Mouse (Mus musculus) MEL (cell line): ENCODE data around the gene Bbs9. TPM values are rescaled to one million over a fixed set of nuclear protein-coding genes. Genes with fewer than 3 reads are reported as not detected.
A peak's percentile ranks its signal among the peaks of the same experiment; 100 is the strongest.

Experiments
- DNase-seq: peaks from one replicate; pipeline ENCODE4 v3.0.0; 2011; ENCODE audit warnings: low read depth, low spot score
- H3K27ac ChIP-seq: 2 replicates; pipeline ENCODE4 v1.5.1; 2012; ENCODE audit warnings: low read depth, mild to moderate bottlenecking, control low read depth, low read length, moderate library complexity; ENCODE audit not compliant: control insufficient read depth
- H3K27me3 ChIP-seq, 2 experiments: fragments of 150-350 bp in 1 of 2; sonication (generic) in 1 of 2; 2 replicates each; pipeline ENCODE4 v1.6.1; 2012; ENCODE audit warnings: low read length in 2 of 2, mild to moderate bottlenecking in 2 of 2, improper control_type of control experiment in 1 of 2, moderate library complexity in 1 of 2; ENCODE audit not compliant: insufficient read depth in 2 of 2, control insufficient read depth in 1 of 2
- H3K36me3 ChIP-seq, 2 experiments: 2 replicates each; pipeline ENCODE4 v1.6.1; 2012 to 2014; ENCODE audit warnings: low read length in 2 of 2, improper control_type of control experiment in 1 of 2, inconsistent platforms in 1 of 2, mild to moderate bottlenecking in 1 of 2; ENCODE audit not compliant: insufficient read depth in 2 of 2, control insufficient read depth in 1 of 2
- H3K4me1 ChIP-seq, 2 experiments: fragments of 150-350 bp in 1 of 2; sonication (generic) in 1 of 2; 2 replicates each; pipeline ENCODE4 v1.6.1; 2012; ENCODE audit warnings: low read length in 2 of 2, improper control_type of control experiment in 1 of 2, mild to moderate bottlenecking in 1 of 2; ENCODE audit not compliant: insufficient read depth in 2 of 2, control insufficient read depth in 1 of 2
- H3K4me3 ChIP-seq, 2 experiments: fragments of 150-350 bp in 1 of 2; sonication (generic) in 1 of 2; 2 replicates each; pipeline ENCODE4 v1.5.1; 2012; ENCODE audit warnings: low read depth in 2 of 2, low read length in 2 of 2, mild to moderate bottlenecking in 2 of 2, moderate library complexity in 2 of 2, control low read depth in 1 of 2, improper control_type of control experiment in 1 of 2; ENCODE audit not compliant: control insufficient read depth in 1 of 2, insufficient read depth in 1 of 2
- H3K79me2 ChIP-seq: 2 replicates; pipeline ENCODE4 v1.6.1; 2012; ENCODE audit warnings: mild to moderate bottlenecking, low read length, moderate library complexity; ENCODE audit not compliant: control insufficient read depth, poor library complexity, insufficient read depth
- H3K9ac ChIP-seq: 2 replicates; pipeline ENCODE4 v1.6.1; 2012; ENCODE audit warnings: low read depth, mild to moderate bottlenecking, control low read depth, low read length, moderate library complexity; ENCODE audit not compliant: control insufficient read depth, poor library complexity, severe bottlenecking
- H3K9me3 ChIP-seq: fragments of 150-350 bp; sonication (generic); replicated peaks from 2 replicates; pipeline ENCODE4 v1.6.1; 2012; ENCODE audit warnings: mild to moderate bottlenecking, low read length, improper control_type of control experiment, moderate library complexity; ENCODE audit not compliant: insufficient read depth
- CTCF ChIP-seq, 3 experiments: IDR thresholded peaks in 2 of 3; conservative IDR thresholded peaks in 1 of 3; 2 replicates each; pipeline ENCODE4 v1.5.1; 2011 to 2012; ENCODE audit warnings: low read length in 3 of 3, low read depth in 2 of 3, mild to moderate bottlenecking in 2 of 3, improper control_type of control experiment in 1 of 3, inconsistent platforms in 1 of 3, mixed read lengths in 1 of 3, moderate library complexity in 1 of 3; ENCODE audit not compliant: control insufficient read depth in 1 of 3, insufficient read depth in 1 of 3, poor library complexity in 1 of 3, severe bottlenecking in 1 of 3
- E2F4 ChIP-seq: IDR thresholded peaks from 2 replicates; pipeline ENCODE4 v1.6.1; 2011; ENCODE audit warnings: low read depth, low read length, improper control_type of control experiment, borderline replicate concordance
- ELF1 ChIP-seq: IDR thresholded peaks from 2 replicates; pipeline ENCODE4 v1.6.1; 2014; ENCODE audit warnings: low read depth, mild to moderate bottlenecking, inconsistent platforms, low read length, improper control_type of control experiment, moderate library complexity
- ETS1 ChIP-seq: IDR thresholded peaks from 2 replicates; pipeline ENCODE4 v1.6.1; 2012; ENCODE audit warnings: low read depth, mild to moderate bottlenecking, inconsistent platforms, low read length, improper control_type of control experiment, moderate library complexity
- GABPA ChIP-seq: IDR thresholded peaks from 2 replicates; pipeline ENCODE4 v1.6.1; 2012; ENCODE audit warnings: low read depth, mild to moderate bottlenecking, inconsistent platforms, low read length, improper control_type of control experiment, moderate library complexity
- HCFC1 ChIP-seq: IDR thresholded peaks from 2 replicates; pipeline ENCODE4 v1.6.1; 2012; ENCODE audit warnings: low read depth, mild to moderate bottlenecking, inconsistent platforms, low read length, improper control_type of control experiment, moderate library complexity
- MAZ ChIP-seq: IDR thresholded peaks from 2 replicates; pipeline ENCODE4 v1.6.1; 2012; ENCODE audit warnings: low read depth, mild to moderate bottlenecking, inconsistent platforms, low read length, improper control_type of control experiment
- MYB ChIP-seq: IDR thresholded peaks from 2 replicates; pipeline ENCODE4 v1.6.1; 2011; ENCODE audit warnings: mild to moderate bottlenecking, low read depth, low read length, improper control_type of control experiment
- NELFE ChIP-seq: IDR thresholded peaks from 2 replicates; pipeline ENCODE4 v1.6.1; 2011; ENCODE audit warnings: low read depth, low read length, improper control_type of control experiment
- POLR2A ChIP-seq, 2 experiments: IDR thresholded peaks; 2 replicates each; pipeline ENCODE4 v1.6.1; 2011 to 2012; ENCODE audit warnings: low read length in 2 of 2, mild to moderate bottlenecking in 2 of 2, control low read depth in 1 of 2, improper control_type of control experiment in 1 of 2, low read depth in 1 of 2, moderate library complexity in 1 of 2; ENCODE audit not compliant: control insufficient read depth in 1 of 2, insufficient read depth in 1 of 2, poor library complexity in 1 of 2
- POLR2AphosphoS2 ChIP-seq: IDR thresholded peaks from 2 replicates; pipeline ENCODE4 v1.6.1; 2011; ENCODE audit warnings: low read length, improper control_type of control experiment
- TAL1 ChIP-seq: IDR thresholded peaks from 2 replicates; pipeline ENCODE4 v1.6.1; 2012; ENCODE audit warnings: mild to moderate bottlenecking, inconsistent platforms, low read length, moderate library complexity, mixed read lengths
- TBP ChIP-seq: IDR thresholded peaks from 2 replicates; pipeline ENCODE4 v1.8.0; 2011; ENCODE audit warnings: low read depth, low read length, improper control_type of control experiment
- TCF12 ChIP-seq: IDR thresholded peaks from 2 replicates; pipeline ENCODE4 v1.6.1; 2014; ENCODE audit warnings: low read depth, mild to moderate bottlenecking, inconsistent platforms, low read length, improper control_type of control experiment, moderate library complexity
- USF2 ChIP-seq, 2 experiments: IDR thresholded peaks; 2 replicates each; pipeline ENCODE4 v1.6.1; 2011 to 2012; ENCODE audit warnings: improper control_type of control experiment in 2 of 2, low read length in 2 of 2, borderline replicate concordance in 1 of 2, inconsistent platforms in 1 of 2, low read depth in 1 of 2, mild to moderate bottlenecking in 1 of 2; ENCODE audit not compliant: insufficient read depth in 1 of 2
- ZMIZ1 ChIP-seq: IDR thresholded peaks from 2 replicates; pipeline ENCODE4 v1.6.1; 2012; ENCODE audit warnings: low read depth, mild to moderate bottlenecking, inconsistent platforms, low read length, improper control_type of control experiment, moderate library complexity
- ZNF384 ChIP-seq: IDR thresholded peaks from 2 replicates; pipeline ENCODE4 v1.6.1; 2012; ENCODE audit warnings: low read depth, mild to moderate bottlenecking, inconsistent platforms, low read length, improper control_type of control experiment
- polyA plus RNA-seq, 2 experiments: library from polyadenylated mRNA; stranded (reverse) in 1 of 2; unstranded in 1 of 2; fragments of >175 nt in 1 of 2; fragments of >200 nt in 1 of 2; gene quantifications; 2 replicates each; pipeline versions ENCODE4 v1.2.1 to v1.2.4; 2012; ENCODE audit warnings: low replicate concordance in 2 of 2, low read depth in 1 of 2; ENCODE audit not compliant: insufficient read length in 2 of 2, insufficient read depth in 1 of 2, missing spikeins in 1 of 2
- total RNA-seq: library from RNA; depleted of rRNA; stranded (reverse); fragments of 300-350 nt; gene quantifications from 2 replicates; pipeline ENCODE4 v1.2.3, GENCODE M21; 2012

Gene Bbs9
- total and polyA plus RNA-seq, 3 experiments = 18.5 to 19.5 TPM; not detected in 1

DNA sequence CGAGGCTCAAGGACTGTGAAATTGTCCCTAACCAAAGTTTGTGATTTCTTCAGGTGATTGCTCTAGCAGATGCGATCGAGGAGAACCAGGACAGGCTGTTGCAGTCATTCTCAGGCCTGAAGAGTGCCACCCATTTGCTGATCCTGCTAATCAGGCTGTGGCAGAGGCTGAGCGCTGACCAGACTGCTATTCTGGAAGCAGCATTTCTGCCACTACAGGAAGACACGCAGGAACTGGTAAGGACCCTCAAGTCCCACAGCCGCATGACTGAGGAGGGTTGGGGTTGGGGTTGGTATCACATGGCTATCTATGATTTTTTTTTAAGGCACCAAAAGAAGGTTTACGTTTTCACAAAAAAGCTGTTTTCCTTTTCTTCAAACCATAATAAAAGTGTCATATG lies 318.2 kb downstream of the Bbs9 start:
- Histone ChIP-seq H3K36me3 (peaks cover 0 to 2% of the 10 kb centered on the region in 2 experiments; a peak in 2 of 4 replicates), H3K4me3 (no peak overlapping the region), H3K27me3 (no peaks in the 10 kb centered on the region), H3K79me2 (no peaks in the 10 kb centered on the region), H3K9ac (no peak overlapping the region), H3K9me3 (no peaks in the 10 kb centered on the region), H3K27ac (no peak overlapping the region), H3K4me1 (peaks cover 2 to 10% of the 10 kb centered on the region in 2 experiments; a peak in 2 of 4 replicates)
- TF ChIP-seq MYB (0 out of 2 replicates have a peak, but pooled peaks have one; percentile 7), POLR2A (IDR thresholded peaks at IDR 0.05; ENCODE audit: control insufficient read depth in 1 of 2, insufficient read depth in 1 of 2, low read depth in 1 of 2, low read length in 2 of 2, poor library complexity in 1 of 2) (no peak), HCFC1 (no peak), NELFE (0 out of 2 replicates have a peak, but pooled peaks have one; percentile 20)
- no peak for DNase-seq

DNA sequence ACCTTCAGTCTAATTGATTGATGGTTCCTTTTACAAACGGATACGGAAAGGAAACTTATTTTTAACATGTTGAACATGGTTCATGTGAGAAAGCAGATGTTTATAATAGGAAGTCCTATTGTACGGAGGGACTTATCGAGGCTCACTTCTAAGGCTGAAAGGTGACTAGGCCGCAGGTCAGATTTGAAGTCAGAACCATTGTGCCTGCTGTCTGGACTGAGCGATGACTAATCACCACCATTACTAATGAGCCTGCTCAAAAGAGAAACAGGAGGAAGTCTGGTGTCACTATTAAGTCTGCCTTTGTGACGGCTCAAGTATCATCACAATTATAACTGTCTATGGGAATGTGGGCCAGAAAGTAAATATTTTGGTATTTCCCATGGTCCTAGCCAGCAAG lies 325.2 kb downstream of the Bbs9 start:
- no peak overlapping the region for H3K9ac ChIP-seq
- no peak overlapping the region for H3K4me3 ChIP-seq
- H3K9me3 ChIP-seq = no peaks in the 10 kb centered on the region
- no peak overlapping the region for H3K27ac ChIP-seq
- H3K4me1 ChIP-seq = peaks cover 7% of the 10 kb centered on the region in 2 experiments
- H3K27me3 ChIP-seq = no peaks in the 10 kb centered on the region
- TF ChIP-seq POLR2AphosphoS2 = no peak
- TF ChIP-seq ZNF384 = no peak
- no peak for TF ChIP-seq USF2 (IDR thresholded peaks at IDR 0.05; ENCODE audit: borderline replicate concordance in 1 of 2, insufficient read depth in 1 of 2, low read depth in 1 of 2, low read length in 2 of 2)
- no peak for TF ChIP-seq TCF12
- TF ChIP-seq MAZ = no peak
- no peak for TF ChIP-seq HCFC1
- TF ChIP-seq CTCF (IDR thresholded peaks at IDR 0.05 in 2 of 3, conservative IDR thresholded peaks at IDR 0.05 in 1 of 3; ENCODE audit: control insufficient read depth in 1 of 3, insufficient read depth in 1 of 3, low read depth in 2 of 3, low read length in 3 of 3, poor library complexity in 1 of 3, severe bottlenecking in 1 of 3) = no peak
- TF ChIP-seq ETS1 = no peak
- no peak for TF ChIP-seq GABPA
- TF ChIP-seq ELF1 = no peak
- no peak for TF ChIP-seq E2F4
- TF ChIP-seq TAL1 = no peak
- no peak for TF ChIP-seq ZMIZ1
- no peak for TF ChIP-seq POLR2A (IDR thresholded peaks at IDR 0.05; ENCODE audit: control insufficient read depth in 1 of 2, insufficient read depth in 1 of 2, low read depth in 1 of 2, low read length in 2 of 2, poor library complexity in 1 of 2)
- no peak for TF ChIP-seq TBP
- H3K79me2 ChIP-seq = no peaks in the 10 kb centered on the region
- DNase-seq = no peak
- peaks cover 0 to 11% of the 10 kb centered on the region in 2 experiments; a peak in 2 of 4 replicates for H3K36me3 ChIP-seq
